Mouse (Mus musculus) heart, embryonic 13.5 days (tissue): ENCODE results near the gene Grik3. TPM values are rescaled to one million over a fixed set of nuclear protein-coding genes. Genes with fewer than 3 reads are reported as not detected.

ENCODE experiments used
- ATAC-seq: fragments of 200-750 bp; cut with Nextera tagmentation; 2 replicates; pipeline ENCODE4 v1.8.0; 2017; ENCODE audit warnings: moderate TSS enrichment; ENCODE audit not compliant: insufficient number of reproducible peaks, low FRiP score, low TSS enrichment; ENCODE audit errors: extremely low read depth
- H3K27ac ChIP-seq: fragments of 300-500 bp; sonication (generic); replicated peaks from 2 replicates; pipeline ENCODE4 v1.5.1; 2015; ENCODE audit warnings: moderate library complexity, mild to moderate bottlenecking, inconsistent platforms
- H3K27me3 ChIP-seq: fragments of 300-500 bp; sonication (generic); replicated peaks from 2 replicates; pipeline ENCODE4 v1.6.1; 2015; ENCODE audit warnings: mild to moderate bottlenecking, inconsistent platforms
- H3K36me3 ChIP-seq: fragments of 300-500 bp; sonication (generic); 2 replicates; pipeline ENCODE4 v1.6.1; 2015; ENCODE audit warnings: mild to moderate bottlenecking, inconsistent platforms
- H3K4me1 ChIP-seq: fragments of 300-500 bp; sonication (generic); 2 replicates; pipeline ENCODE4 v1.6.1; 2015; ENCODE audit warnings: inconsistent platforms
- H3K4me2 ChIP-seq: fragments of 300-500 bp; sonication (generic); 2 replicates; pipeline ENCODE4 v1.6.1; 2015; ENCODE audit warnings: inconsistent platforms, mild to moderate bottlenecking, moderate library complexity
- H3K4me3 ChIP-seq: fragments of 300-500 bp; sonication (generic); 2 replicates; pipeline ENCODE4 v1.5.1; 2015; ENCODE audit warnings: moderate library complexity, mild to moderate bottlenecking, inconsistent platforms
- H3K9ac ChIP-seq: fragments of 300-500 bp; sonication (generic); 2 replicates; pipeline ENCODE4 v1.6.1; 2015; ENCODE audit warnings: inconsistent platforms, mild to moderate bottlenecking, moderate library complexity
- H3K9me3 ChIP-seq: fragments of 300-500 bp; sonication (generic); 2 replicates; pipeline ENCODE4 v1.6.1; 2016; ENCODE audit warnings: inconsistent platforms
- WGBS: fragments of 180-500 bp; shearing (Covaris S2); methylation state at CpG from one replicate; pipeline ENCODE4 v1.1.7; 2015; ENCODE audit warnings: mixed read lengths; 5-methylcytosine and 5-hydroxymethylcytosine counted together
- polyA plus RNA-seq: library from polyadenylated mRNA; unstranded; fragments of >200 nt; fragmentation: Nextera tagmentation; extraction: Ambion mirVana; gene quantifications from 2 replicates; pipeline ENCODE4 v1.2.1, GENCODE M21; 2015

Grik3 gene
- polyA plus RNA-seq, 1 experiment from 2014 or later: 0.31 TPM

GRCm38 (mm10) chr4:125573000-125573399 lies 82.5 kb downstream of the Grik3 start:
- ATAC-seq: no peak
- 0 out of 2 replicates have a peak, but pooled peaks cover 3% of the 10 kb centered on the region for H3K4me1 ChIP-seq
- no peak overlapping the region for H3K4me3 ChIP-seq
- H3K9ac ChIP-seq: no peak overlapping the region
- H3K27ac ChIP-seq: no peak overlapping the region
- H3K27me3 ChIP-seq: peaks cover 54% of the 10 kb centered on the region
- H3K4me2 ChIP-seq: no peak overlapping the region
- no peaks in the 10 kb centered on the region for H3K9me3 ChIP-seq
- no peaks in the 10 kb centered on the region for H3K36me3 ChIP-seq
- WGBS: 36% methylated on average over 5 of the region's 5 CpGs

GRCm38 (mm10) chr4:125573951-125574675 lies 83.6 kb downstream of the Grik3 start:
- H3K27me3 ChIP-seq: peaks cover 54% of the 10 kb centered on the region
- H3K9ac ChIP-seq: no peak overlapping the region
- no peak overlapping the region for H3K27ac ChIP-seq
- no peak overlapping the region for H3K4me3 ChIP-seq
- no peaks in the 10 kb centered on the region for H3K36me3 ChIP-seq
- 9% methylated on average over 11 of the region's 11 CpGs for WGBS
- no peaks in the 10 kb centered on the region for H3K9me3 ChIP-seq
- no peak overlapping the region for H3K4me2 ChIP-seq
- 0 out of 2 replicates have a peak, but pooled peaks cover 3% of the 10 kb centered on the region for H3K4me1 ChIP-seq
- no peak for ATAC-seq

GRCm38 (mm10) chr4:125580336-125580735 lies 89.8 kb downstream of the Grik3 start:
- no peak overlapping the region for H3K9ac ChIP-seq
- no peaks in the 10 kb centered on the region for H3K36me3 ChIP-seq
- H3K4me1 ChIP-seq: no peaks in the 10 kb centered on the region
- 47% methylated on average over 5 of the region's 5 CpGs for WGBS
- H3K9me3 ChIP-seq: no peaks in the 10 kb centered on the region
- no peak overlapping the region for H3K4me3 ChIP-seq
- peaks cover 20% of the 10 kb centered on the region for H3K27me3 ChIP-seq
- H3K4me2 ChIP-seq: no peak overlapping the region
- no peak overlapping the region for H3K27ac ChIP-seq
- no peak for ATAC-seq

DNA sequence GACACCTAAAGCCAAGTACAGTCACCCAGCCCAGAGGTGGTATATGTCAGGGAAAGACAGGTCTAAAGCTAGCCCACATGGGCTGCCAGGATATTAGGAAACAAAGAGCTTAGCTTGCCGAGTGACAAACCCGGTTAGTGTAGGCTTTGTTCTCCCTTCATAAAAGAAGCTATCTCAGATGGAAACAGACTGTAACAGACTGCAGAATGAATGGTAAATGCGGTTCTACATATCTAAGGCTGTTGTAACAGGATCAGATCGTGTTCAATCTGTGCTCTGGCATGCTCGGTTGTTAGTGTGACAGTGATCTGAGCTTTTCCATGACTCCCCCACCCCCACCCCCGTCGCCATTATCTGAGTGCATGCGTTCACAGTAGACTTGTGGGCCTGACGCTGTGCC lies 92.8 kb downstream of the Grik3 start:
- ATAC-seq: no peak
- no peak overlapping the region for H3K27ac ChIP-seq
- H3K4me2 ChIP-seq: no peak overlapping the region
- H3K36me3 ChIP-seq: no peaks in the 10 kb centered on the region
- H3K4me3 ChIP-seq: no peak overlapping the region
- H3K9ac ChIP-seq: no peak overlapping the region
- H3K9me3 ChIP-seq: no peaks in the 10 kb centered on the region
- 71% methylated on average over 9 of the region's 9 CpGs for WGBS
- H3K4me1 ChIP-seq: no peaks in the 10 kb centered on the region
- H3K27me3 ChIP-seq: peaks cover 36% of the 10 kb centered on the region

- no peaks in the 10 kb centered on the region for H3K36me3 ChIP-seq
- 60% methylated on average over 4 of the region's 4 CpGs for WGBS
- H3K27ac ChIP-seq: no peak overlapping the region
- H3K4me2 ChIP-seq: no peak overlapping the region
- H3K27me3 ChIP-seq: peaks cover 43% of the 10 kb centered on the region
- ATAC-seq: no peak
- no peaks in the 10 kb centered on the region for H3K4me1 ChIP-seq
- no peak overlapping the region for H3K4me3 ChIP-seq
- no peak overlapping the region for H3K9ac ChIP-seq
- no peaks in the 10 kb centered on the region for H3K9me3 ChIP-seq
Observed at GRCm38 (mm10) chr4:125583935-125584334, 93.4 kb downstream of the Grik3 start.

- Histone ChIP-seq H3K27me3 (peaks cover 50% of the 10 kb centered on the region), H3K27ac (no peak overlapping the region), H3K9ac (no peak overlapping the region), H3K4me1 (no peaks in the 10 kb centered on the region), H3K4me3 (no peak overlapping the region), H3K4me2 (no peak overlapping the region), H3K36me3 (no peaks in the 10 kb centered on the region), H3K9me3 (no peaks in the 10 kb centered on the region)
- WGBS: 67% methylated on average over 3 of the region's 3 CpGs
- no peak for ATAC-seq
Observed at GRCm38 (mm10) chr4:125584676-125585075, 94.2 kb downstream of the Grik3 start.

GRCm38 (mm10) chr4:125587577-125587976 lies 97.1 kb downstream of the Grik3 start:
- H3K4me1 ChIP-seq: peaks cover 6% of the 10 kb centered on the region
- no peak overlapping the region for H3K4me3 ChIP-seq
- no peaks in the 10 kb centered on the region for H3K9me3 ChIP-seq
- H3K36me3 ChIP-seq: no peaks in the 10 kb centered on the region
- peaks cover 60% of the 10 kb centered on the region for H3K27me3 ChIP-seq
- ATAC-seq: no peak
- H3K4me2 ChIP-seq: peak overlapping the region; percentile 27; the same call in 1 of the 2 replicates
- 17% methylated on average over 12 of the region's 12 CpGs for WGBS
- H3K27ac ChIP-seq: no peak overlapping the region
- no peak overlapping the region for H3K9ac ChIP-seq

- 3% methylated on average over 14 of the region's 14 CpGs for whole genome bisulfite sequencing
- H3K27me3 ChIP-seq: peaks cover 82% of the 10 kb centered on the region
Observed at GRCm38 (mm10) chr4:125590241-125590919, 99.9 kb downstream of the Grik3 start.

GRCm38 (mm10) chr4:125592663-125593062 lies 102.2 kb downstream of the Grik3 start:
- H3K4me2 ChIP-seq: no peak overlapping the region
- no peak overlapping the region for H3K9ac ChIP-seq
- no peak for ATAC-seq
- H3K4me1 ChIP-seq: peaks cover 6% of the 10 kb centered on the region
- H3K27ac ChIP-seq: no peak overlapping the region
- no peaks in the 10 kb centered on the region for H3K9me3 ChIP-seq
- H3K36me3 ChIP-seq: no peaks in the 10 kb centered on the region
- 32% methylated on average over 4 of the region's 4 CpGs for WGBS
- peaks cover 83% of the 10 kb centered on the region for H3K27me3 ChIP-seq
- H3K4me3 ChIP-seq: no peak overlapping the region

More at GRCm38 (mm10) chr4:125590241-125590919, 99.9 kb downstream of the Grik3 start:
- H3K36me3 ChIP-seq: no peaks in the 10 kb centered on the region
- ATAC-seq: no peak
- no peak overlapping the region for H3K4me3 ChIP-seq
- H3K4me2 ChIP-seq: no peak overlapping the region
- H3K4me1 ChIP-seq: peaks cover 6% of the 10 kb centered on the region
- H3K9me3 ChIP-seq: no peaks in the 10 kb centered on the region
- H3K27ac ChIP-seq: no peak overlapping the region
- H3K9ac ChIP-seq: no peak overlapping the region

GRCm38 (mm10) chr4:125595011-125595410 lies 104.5 kb downstream of the Grik3 start:
- H3K9ac ChIP-seq: no peak overlapping the region
- no peak for ATAC-seq
- H3K9me3 ChIP-seq: no peaks in the 10 kb centered on the region
- no peak overlapping the region for H3K4me2 ChIP-seq
- no peak overlapping the region for H3K4me3 ChIP-seq
- 75% methylated on average over 9 of the region's 9 CpGs for WGBS
- no peak overlapping the region for H3K27ac ChIP-seq
- no peaks in the 10 kb centered on the region for H3K36me3 ChIP-seq
- H3K27me3 ChIP-seq: peaks cover 76% of the 10 kb centered on the region
- peaks cover 5% of the 10 kb centered on the region for H3K4me1 ChIP-seq

GRCm38 (mm10) chr4:125598677-125599076 lies 108.2 kb downstream of the Grik3 start:
- Histone ChIP-seq H3K4me3 (no peak overlapping the region), H3K27me3 (peaks cover 67% of the 10 kb centered on the region), H3K36me3 (no peaks in the 10 kb centered on the region), H3K4me1 (no peaks in the 10 kb centered on the region), H3K9me3 (no peaks in the 10 kb centered on the region), H3K4me2 (no peak overlapping the region), H3K9ac (no peak overlapping the region), H3K27ac (no peak overlapping the region)
- no peak for ATAC-seq
- WGBS: 36% methylated on average over 10 of the region's 10 CpGs
